Mouse (Mus musculus) limb, embryonic 11.5 days (tissue): ENCODE measurements around the gene Pik3cd. TPM values are rescaled to one million over a fixed set of nuclear protein-coding genes. Genes with fewer than 3 reads are reported as not detected.

Source experiments
- ATAC-seq: fragments of 200-750 bp; cut with Nextera tagmentation; 2 replicates; pipeline ENCODE4 v1.8.0; 2017; ENCODE audit warnings: low read depth; ENCODE audit not compliant: insufficient number of reproducible peaks, low FRiP score, low TSS enrichment
- DNase-seq: peaks from one replicate; pipeline ENCODE4 v3.0.0-alpha.2; 2015; ENCODE audit warnings: low spot score
- H3K27ac ChIP-seq: fragments of 300-500 bp; sonication (generic); replicated peaks from 2 replicates; pipeline ENCODE4 v1.5.1; 2014; ENCODE audit warnings: low read depth, mild to moderate bottlenecking, low read length
- H3K27me3 ChIP-seq: fragments of 300-500 bp; sonication (generic); 2 replicates; pipeline ENCODE4 v1.6.1; 2014; ENCODE audit warnings: mild to moderate bottlenecking, low read length, mixed read lengths; ENCODE audit not compliant: control insufficient read depth, insufficient read depth
- H3K36me3 ChIP-seq: fragments of 300-500 bp; sonication (generic); 2 replicates; pipeline ENCODE4 v1.6.1; 2014; ENCODE audit warnings: mild to moderate bottlenecking, low read length, moderate library complexity, mixed read lengths; ENCODE audit not compliant: control insufficient read depth, insufficient read depth
- H3K4me1 ChIP-seq: fragments of 300-500 bp; sonication (generic); 2 replicates; pipeline ENCODE4 v1.6.1; 2014; ENCODE audit warnings: low read length, mixed read lengths; ENCODE audit not compliant: control insufficient read depth, insufficient read depth
- H3K4me2 ChIP-seq: fragments of 300-500 bp; sonication (generic); 2 replicates; pipeline ENCODE4 v1.6.1; 2014; ENCODE audit warnings: low read depth, mild to moderate bottlenecking, moderate library complexity; ENCODE audit not compliant: severe bottlenecking
- H3K4me3 ChIP-seq: fragments of 300-500 bp; sonication (generic); 2 replicates; pipeline ENCODE4 v1.5.1; 2014; ENCODE audit warnings: low read depth, low read length
- H3K9ac ChIP-seq: fragments of 300-500 bp; sonication (generic); 2 replicates; pipeline ENCODE4 v1.6.1; 2014; ENCODE audit warnings: mild to moderate bottlenecking, low read length
- H3K9me3 ChIP-seq: fragments of 300-500 bp; sonication (generic); 2 replicates; pipeline ENCODE4 v1.6.1; 2016; ENCODE audit warnings: low read length; ENCODE audit not compliant: control insufficient read depth
- WGBS: fragments of 180-500 bp; shearing (Covaris S2); extraction: QIAGEN DNeasy Blood & Tissue Kit; methylation state at CpG from one replicate; pipeline ENCODE4 v1.1.7; 2014; 5-methylcytosine and 5-hydroxymethylcytosine counted together
- polyA plus RNA-seq: library from polyadenylated mRNA; unstranded; fragments of >200 nt; fragmentation: Nextera tagmentation; extraction: Ambion mirVana; gene quantifications from 2 replicates; pipeline ENCODE4 v1.2.1, GENCODE M21; 2014

Pik3cd gene
- polyA plus RNA-seq, 1 experiment from 2014 or later: 2.7 TPM

DNA sequence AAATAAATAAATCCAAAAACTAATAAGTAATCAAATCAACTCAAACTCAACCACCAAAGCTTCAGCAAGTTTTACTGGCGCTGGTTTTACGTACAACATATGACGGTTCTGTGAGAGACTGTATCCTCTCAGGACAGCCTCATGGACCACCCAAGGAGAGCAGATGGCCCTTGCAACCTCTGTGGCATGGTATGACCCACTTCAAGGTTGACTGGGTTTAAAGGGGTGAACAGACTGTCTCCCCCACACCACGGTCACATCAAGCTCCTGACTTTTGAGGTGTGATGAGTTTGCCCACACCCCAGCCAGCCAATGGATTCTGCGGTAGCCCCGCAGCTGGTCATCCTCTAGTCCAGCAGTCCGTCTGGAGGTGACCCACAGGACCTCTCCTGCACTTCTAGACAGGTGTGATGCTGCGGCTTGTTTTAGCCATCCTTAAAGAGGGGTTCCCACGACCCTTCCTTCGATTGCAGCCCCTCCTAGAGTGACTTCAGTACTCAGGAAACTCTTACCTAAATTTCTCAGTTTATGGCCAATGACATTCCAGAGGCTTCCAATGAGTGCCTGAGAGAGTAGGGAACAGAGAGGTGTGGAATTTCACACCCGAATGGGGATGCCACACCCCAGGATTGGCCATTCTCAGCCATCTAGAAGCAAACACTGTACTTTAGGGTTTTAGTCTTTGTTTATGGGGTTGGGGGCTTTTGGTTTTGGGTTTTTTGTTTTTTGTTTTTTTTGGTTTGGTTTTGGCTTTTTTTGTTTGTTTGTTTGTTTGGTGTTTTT, 17.3 kb downstream of the Pik3cd start:
- H3K36me3 ChIP-seq: no peaks in the 10 kb centered on the region
- H3K9me3 ChIP-seq: no peaks in the 10 kb centered on the region
- no peak overlapping the region for H3K4me3 ChIP-seq
- no peak for ATAC-seq
- H3K9ac ChIP-seq: no peak overlapping the region
- DNase-seq: no peak
- H3K4me1 ChIP-seq: peaks cover 4% of the 10 kb centered on the region
- H3K4me2 ChIP-seq: no peak overlapping the region
- H3K27me3 ChIP-seq: no peaks in the 10 kb centered on the region
- 51% methylated on average over 11 of the region's 11 CpGs for WGBS
- no peak overlapping the region for H3K27ac ChIP-seq

DNA sequence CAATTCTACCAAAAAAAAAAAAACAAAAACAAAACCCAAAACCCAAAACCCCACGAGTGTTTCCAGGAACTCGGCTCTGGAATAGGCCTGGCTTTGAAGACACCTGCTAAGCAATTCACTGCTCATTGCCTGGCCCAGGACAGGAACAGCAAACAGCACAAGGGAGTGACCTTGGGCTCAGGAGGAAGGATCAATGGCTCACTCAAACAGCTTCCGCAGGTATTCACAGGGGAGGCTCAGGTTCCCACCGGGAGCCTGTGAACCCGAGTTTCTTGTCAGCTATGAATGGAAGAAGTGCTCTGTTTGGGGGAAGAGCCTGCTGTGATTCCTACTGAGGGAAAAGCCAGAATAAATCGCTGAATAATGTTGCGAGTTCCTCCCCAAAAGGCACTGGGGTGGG, 18.5 kb downstream of the Pik3cd start:
- no peak for DNase-seq
- Histone ChIP-seq H3K4me2 (no peak overlapping the region), H3K9me3 (no peaks in the 10 kb centered on the region), H3K36me3 (no peaks in the 10 kb centered on the region), H3K9ac (no peak overlapping the region), H3K27me3 (no peaks in the 10 kb centered on the region), H3K4me1 (peaks cover 4% of the 10 kb centered on the region), H3K27ac (no peak overlapping the region), H3K4me3 (no peak overlapping the region)
- ATAC-seq: no peak
- 12% methylated on average over 7 of the region's 7 CpGs for WGBS

DNA sequence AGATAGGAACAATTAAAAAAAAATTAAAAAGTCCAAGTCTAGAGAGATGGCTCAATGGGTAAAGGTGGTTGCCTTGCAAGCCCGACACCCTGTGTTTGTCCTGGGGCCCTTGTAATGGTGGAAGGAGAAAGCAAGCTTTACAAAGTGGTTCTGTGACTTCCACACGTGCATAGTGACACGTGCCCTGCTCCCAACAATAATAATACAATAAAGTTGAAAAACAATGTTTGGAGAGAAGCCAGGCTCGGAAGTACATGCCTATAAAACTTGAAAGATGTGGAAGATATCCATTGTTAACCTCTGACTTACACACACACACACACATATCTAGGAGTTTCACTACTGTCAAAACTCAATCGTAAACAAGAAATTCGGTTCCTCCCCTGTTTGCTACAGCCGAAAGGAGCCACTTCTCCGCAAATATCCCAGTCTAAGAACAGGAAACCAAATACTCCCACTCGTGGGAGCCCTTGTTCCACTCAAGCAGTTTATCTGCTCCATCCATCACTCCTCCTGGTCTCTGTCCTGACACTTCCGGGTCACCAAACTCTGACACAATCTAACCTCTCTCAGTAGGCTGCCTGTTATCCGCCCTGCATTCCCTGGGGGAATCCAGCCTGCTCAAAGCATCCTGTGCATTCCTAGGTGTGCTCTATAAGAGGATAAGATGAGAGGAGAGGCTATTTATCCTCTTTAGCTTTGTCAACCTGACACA, 23.2 kb downstream of the Pik3cd start:
- Histone ChIP-seq H3K4me3 (no peak overlapping the region), H3K27ac (no peak overlapping the region), H3K9me3 (no peaks in the 10 kb centered on the region), H3K4me1 (peaks cover 7% of the 10 kb centered on the region; the same call in 1 of the 2 replicates), H3K9ac (no peak overlapping the region), H3K27me3 (peaks cover 8% of the 10 kb centered on the region; the same call in 1 of the 2 replicates), H3K36me3 (no peaks in the 10 kb centered on the region), H3K4me2 (no peak overlapping the region)
- no peak for ATAC-seq
- DNase-seq: no peak
- 78% methylated on average over 11 of the region's 11 CpGs for WGBS

DNA sequence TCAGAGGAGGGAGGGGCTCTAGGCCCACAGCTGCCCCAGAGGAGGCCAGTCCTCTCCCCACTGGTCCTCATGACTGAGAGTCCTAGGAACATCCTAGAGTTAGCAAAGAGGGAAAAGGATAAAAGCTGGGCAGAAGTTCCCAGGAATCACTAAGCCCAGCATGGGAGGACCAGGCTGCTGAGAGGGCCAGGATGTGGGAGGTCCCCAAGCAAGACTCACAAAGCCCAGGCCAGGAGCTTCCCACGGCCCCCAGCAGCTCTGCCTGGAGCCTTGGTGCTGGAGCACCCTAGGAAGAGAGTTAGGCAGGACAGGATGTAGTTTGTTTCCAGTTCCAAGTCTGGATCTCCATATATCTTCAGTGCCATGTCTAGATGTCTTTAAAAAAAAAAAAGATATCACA, 24.4 kb downstream of the Pik3cd start:
- 56% methylated on average over 1 of the region's 1 CpGs for WGBS
- no peak for DNase-seq

DNA sequence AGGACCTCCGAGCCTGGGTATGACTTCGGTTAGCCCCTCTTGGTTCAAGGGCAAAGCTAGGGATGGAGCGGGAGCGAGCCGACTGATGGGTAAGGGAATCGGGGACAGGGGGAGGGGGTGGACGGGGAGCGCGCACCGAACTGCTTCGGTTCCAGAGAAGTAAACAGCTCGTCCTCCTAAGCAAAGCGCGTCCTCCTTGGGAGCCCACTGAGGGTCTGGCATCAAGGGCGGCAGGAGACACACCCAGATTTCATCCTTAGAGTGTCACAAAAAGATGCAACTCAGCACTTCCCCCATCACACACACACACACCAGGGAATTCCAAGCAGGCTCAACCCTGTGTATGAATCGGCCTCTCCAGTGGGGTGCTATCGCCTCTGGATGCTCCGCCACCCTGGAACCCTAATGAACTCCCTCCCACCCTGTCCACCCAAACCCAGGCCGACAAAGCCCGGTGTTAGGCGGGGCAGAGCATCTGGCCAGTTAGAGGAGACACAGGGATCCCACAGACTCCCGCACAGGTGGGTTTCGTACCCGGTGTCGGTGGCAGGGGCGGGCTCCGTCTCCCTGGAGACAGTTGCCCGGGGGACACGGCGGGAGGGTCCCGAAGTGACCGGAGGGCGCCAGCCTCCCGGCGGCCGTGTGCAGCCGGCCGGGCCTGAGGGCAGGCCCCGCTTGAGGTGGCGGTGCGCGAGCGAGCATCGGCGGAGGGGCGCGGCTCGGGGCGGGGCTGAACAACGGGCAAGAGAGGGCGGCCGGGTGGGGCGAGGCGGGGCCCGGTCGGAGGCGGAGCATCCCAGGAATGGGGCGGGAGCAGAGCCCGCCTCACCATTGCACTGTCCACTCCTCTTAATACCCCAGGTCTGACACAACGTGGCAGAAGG, 26.8 kb downstream of the Pik3cd start:
- no peak overlapping the region for H3K27ac ChIP-seq
- no peaks in the 10 kb centered on the region for H3K36me3 ChIP-seq
- WGBS: 1% methylated on average over 60 of the region's 60 CpGs
- DNase-seq (peak; percentile 87), ATAC-seq (peak; percentile 91)
- peak overlapping the region; percentile 69 for H3K9ac ChIP-seq
- peak overlapping the region; percentile 98 for H3K4me2 ChIP-seq
- peak overlapping the region; percentile 63 for H3K4me3 ChIP-seq
- H3K9me3 ChIP-seq: no peaks in the 10 kb centered on the region
- H3K4me1 ChIP-seq: peaks cover 7% of the 10 kb centered on the region; the same call in 1 of the 2 replicates
- H3K27me3 ChIP-seq: peaks cover 8% of the 10 kb centered on the region; the same call in 1 of the 2 replicates

More for the DNA sequence above, 24.4 kb downstream of the Pik3cd start:
- ATAC-seq: no peak
- no peaks in the 10 kb centered on the region for H3K9me3 ChIP-seq
- H3K4me2 ChIP-seq: no peak overlapping the region
- no peaks in the 10 kb centered on the region for H3K36me3 ChIP-seq
- no peak overlapping the region for H3K9ac ChIP-seq
- H3K4me1 ChIP-seq: peaks cover 7% of the 10 kb centered on the region; the same call in 1 of the 2 replicates
- H3K27me3 ChIP-seq: peaks cover 8% of the 10 kb centered on the region; the same call in 1 of the 2 replicates
- no peak overlapping the region for H3K4me3 ChIP-seq
- no peak overlapping the region for H3K27ac ChIP-seq

DNA sequence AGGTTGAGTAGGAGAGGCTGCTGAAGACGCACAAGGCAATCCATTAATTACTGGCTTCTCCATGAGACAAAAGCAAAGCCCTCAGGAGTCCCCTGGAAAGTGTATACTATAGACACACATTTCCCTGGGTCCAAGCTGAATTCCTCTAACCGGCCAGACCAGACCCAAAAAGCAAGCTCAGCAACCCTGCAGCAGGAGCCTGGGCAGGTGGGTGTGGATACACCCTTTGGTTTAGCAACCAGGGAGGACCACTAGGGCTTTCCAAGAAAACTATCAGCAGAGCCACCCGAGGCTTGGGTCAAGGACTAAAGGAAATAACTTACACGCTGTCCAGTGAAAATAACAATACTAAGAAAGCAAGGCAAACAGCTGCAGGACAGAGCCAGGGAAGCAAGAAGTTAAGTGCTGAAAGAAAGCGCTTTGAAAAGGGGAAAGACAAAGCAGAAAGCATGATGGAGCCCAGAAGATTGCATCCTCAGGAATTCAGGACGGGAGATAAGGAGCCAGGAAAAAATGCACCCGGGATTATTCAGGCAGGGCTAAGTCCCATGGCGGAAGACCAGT, 27.5 kb downstream of the Pik3cd start:
- Histone ChIP-seq H3K27ac (no peak overlapping the region), H3K4me1 (peaks cover 7% of the 10 kb centered on the region; the same call in 1 of the 2 replicates), H3K9ac (peak overlapping the region; percentile 69), H3K27me3 (peaks cover 8% of the 10 kb centered on the region; the same call in 1 of the 2 replicates), H3K4me2 (peak overlapping the region; percentile 98), H3K36me3 (no peaks in the 10 kb centered on the region), H3K9me3 (no peaks in the 10 kb centered on the region), H3K4me3 (peak overlapping the region; percentile 63)
- DNase-seq: no peak
- no peak for ATAC-seq
- 16% methylated on average over 8 of the region's 8 CpGs for WGBS

DNA sequence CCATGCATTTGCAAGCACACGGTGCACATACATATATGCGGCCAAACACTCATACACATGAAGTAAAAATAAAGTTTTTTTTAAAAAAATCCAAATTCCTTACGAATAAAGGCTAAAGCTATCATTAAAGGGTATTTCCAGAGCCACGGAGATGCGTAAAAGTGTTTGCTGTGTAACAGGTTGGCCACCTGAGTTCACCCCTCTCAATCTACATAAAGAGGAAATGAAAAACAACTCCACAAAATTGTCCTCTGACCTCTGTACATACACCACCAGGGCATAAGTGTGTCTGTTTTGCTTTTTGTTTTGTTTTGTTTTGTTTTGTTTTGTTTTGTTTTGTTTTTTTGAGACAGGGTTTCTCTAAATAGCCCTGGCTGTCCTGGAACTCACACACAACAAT, 29.6 kb downstream of the Pik3cd start:
- no peaks in the 10 kb centered on the region for H3K36me3 ChIP-seq

More for the DNA sequence above, 29.6 kb downstream of the Pik3cd start:
- 94% methylated on average over 5 of the region's 5 CpGs for WGBS
- no peaks in the 10 kb centered on the region for H3K9me3 ChIP-seq
- H3K27me3 ChIP-seq: peaks cover 8% of the 10 kb centered on the region; the same call in 1 of the 2 replicates
- ATAC-seq: no peak
- no peak overlapping the region for H3K4me3 ChIP-seq
- no peak for DNase-seq
- no peak overlapping the region for H3K9ac ChIP-seq
- no peak overlapping the region for H3K27ac ChIP-seq
- peaks cover 7% of the 10 kb centered on the region; the same call in 1 of the 2 replicates for H3K4me1 ChIP-seq
- H3K4me2 ChIP-seq: no peak overlapping the region
